Mouse (Mus musculus) frontal cortex, adult (tissue): ENCODE measurements around the gene Pdcd4.
"Not testable (repeated sequence)": the region's sequence is repeated elsewhere in the genome, so short reads cannot be mapped to it uniquely, and the experiment has no call there.

Experiments
- ATAC-seq: cut with Nextera tagmentation; 2 replicates; pipeline ENCODE4 v1.9.2; 2017; ENCODE audit warnings: mild to moderate bottlenecking, moderate library complexity, mixed read lengths; ENCODE audit not compliant: low TSS enrichment

The Pdcd4 gene

DNA sequence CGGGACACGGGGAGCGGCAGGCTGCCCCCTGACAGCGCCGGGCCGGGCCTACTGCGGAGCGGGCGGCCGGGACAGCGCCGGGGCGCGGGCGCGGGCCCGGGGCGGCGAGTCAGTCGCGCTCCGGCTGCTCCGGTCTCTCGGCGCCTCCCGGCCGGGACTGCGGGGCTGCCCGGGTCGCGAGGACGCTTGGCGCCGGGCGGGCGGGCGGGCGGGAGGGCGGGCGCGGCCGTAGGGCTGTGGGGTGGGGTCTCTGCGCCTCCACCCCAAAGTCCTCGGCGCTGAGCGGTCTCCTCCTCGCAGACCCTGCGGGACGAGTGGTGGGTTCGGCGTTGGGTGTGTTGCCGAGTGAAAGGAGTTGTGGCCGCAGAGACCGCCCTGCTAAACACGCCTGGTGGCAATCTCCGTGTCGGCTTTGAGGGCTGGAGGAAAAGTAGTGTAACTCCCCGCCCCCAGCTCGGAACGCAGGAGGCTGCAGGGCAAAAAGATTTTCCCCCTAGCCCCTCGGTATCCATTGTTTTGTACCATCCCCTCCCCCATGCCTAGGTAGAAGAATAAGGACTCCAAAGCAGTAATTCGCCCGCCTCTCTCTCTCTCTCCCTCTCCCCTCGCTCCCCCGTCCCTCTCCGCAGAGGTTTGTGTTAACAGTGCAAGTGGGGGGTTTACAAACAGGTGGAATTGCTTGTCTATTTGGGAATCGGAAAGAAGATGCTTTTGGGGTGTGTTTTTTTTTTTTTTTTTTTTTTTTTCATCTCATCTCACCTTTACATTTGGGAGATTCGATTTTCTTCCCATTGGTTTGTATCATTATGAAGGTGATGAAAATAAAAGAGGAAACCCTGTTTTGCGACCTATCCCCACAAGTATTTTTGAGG is 53.4 kb downstream of the Pdcd4 start:
- no peak for ATAC-seq

- no peak for ATAC-seq
Measured at GRCm38 (mm10) chr19:53957513-53957912, 65.5 kb downstream of the Pdcd4 start.

DNA sequence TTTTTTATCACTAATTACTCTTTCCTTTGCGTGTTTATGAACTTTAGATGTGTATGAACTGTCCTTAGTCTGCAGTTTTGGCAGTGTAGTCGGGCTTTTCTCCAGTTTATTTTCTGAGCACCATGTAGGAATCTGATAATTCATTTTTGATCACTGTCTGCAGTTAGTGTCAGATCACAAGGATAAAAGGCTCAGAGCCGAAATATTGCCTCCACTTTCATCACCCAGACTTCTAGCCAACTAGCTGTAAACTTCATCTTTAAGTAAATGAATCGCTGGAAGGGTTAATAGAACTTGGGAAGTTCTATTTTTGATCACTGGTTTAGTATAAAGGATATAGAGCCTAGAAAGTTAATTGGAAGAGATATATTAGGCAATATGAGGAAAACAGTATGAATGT is 70.5 kb downstream of the Pdcd4 start:
- ATAC-seq, result no peak

DNA sequence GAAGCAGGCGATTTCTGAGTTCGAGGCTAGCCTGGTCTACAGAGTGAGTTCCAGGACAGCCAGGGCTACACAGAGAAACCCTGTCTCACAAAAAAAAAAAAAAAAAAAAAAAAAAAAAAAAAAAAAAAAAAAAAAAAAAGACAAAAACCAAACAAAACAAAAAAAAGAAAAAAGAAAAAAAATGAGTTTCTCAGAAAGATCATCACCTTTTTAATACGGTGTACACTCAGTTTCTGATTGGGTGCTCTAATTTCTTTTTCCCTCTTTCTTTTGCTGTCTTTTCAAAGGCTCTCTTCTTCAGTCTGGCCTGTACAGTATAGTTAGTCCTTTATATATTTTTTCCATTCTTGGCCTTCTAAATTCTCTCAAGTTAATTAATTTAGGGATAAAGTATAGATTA is 72.3 kb downstream of the Pdcd4 start:
- not testable (repeated sequence) for ATAC-seq

DNA sequence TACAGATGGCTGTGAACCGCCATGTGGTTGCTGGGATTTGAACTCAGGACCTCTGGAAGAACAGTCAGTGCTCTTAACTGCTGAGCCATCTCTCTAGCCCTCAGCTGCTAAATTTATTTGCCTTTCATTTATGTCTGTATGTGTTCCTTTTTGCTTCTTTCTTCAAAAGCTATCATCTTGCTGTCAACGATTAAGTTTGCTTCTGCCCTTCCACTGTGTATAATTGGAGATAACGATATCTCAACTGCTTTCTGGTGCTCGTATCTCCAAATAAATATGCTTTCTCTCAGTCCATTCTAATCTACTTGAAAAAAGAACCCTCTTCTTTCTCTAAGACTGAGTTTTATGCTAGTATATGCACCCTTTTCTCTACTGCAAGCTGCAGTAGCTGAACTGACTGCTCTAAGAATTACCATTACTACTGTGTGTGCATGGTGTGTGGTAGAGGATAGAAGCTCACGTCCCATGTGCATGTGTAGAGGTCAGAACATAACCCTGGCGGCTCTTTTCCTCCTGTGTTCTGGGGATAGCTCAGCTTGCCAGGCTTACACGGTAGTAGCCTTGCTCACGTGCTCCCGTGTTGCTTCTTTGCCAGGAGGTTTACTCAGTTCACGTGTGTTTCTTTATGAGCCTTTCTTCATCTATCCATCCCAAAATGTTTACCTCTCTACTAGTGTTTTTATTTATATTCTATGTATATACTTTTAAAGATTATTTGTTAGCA is 73.0 kb downstream of the Pdcd4 start:
- no peak for ATAC-seq

GRCm38 (mm10) chr19:53969226-53969625 is 77.2 kb downstream of the Pdcd4 start:
- no peak for ATAC-seq

DNA sequence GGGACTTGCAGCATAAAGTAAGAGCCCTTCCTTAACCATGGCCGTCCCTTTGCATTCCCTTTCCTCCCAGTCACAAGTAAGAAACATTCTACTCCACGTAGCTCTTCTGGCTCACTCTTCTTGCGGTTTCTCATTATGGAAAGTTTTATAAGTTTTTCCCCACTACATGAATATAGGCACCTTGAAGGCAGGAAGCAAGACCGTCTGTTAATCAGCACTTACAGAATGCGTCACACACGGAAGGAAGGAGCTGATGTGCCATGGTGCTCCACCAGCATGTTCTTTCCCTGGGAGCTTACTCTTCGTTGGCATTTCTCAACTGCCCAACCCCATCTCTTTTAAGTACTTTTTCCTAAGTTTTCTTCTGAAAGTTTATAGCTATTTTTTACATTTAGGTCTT is 79.9 kb downstream of the Pdcd4 start:
- no peak for ATAC-seq

DNA sequence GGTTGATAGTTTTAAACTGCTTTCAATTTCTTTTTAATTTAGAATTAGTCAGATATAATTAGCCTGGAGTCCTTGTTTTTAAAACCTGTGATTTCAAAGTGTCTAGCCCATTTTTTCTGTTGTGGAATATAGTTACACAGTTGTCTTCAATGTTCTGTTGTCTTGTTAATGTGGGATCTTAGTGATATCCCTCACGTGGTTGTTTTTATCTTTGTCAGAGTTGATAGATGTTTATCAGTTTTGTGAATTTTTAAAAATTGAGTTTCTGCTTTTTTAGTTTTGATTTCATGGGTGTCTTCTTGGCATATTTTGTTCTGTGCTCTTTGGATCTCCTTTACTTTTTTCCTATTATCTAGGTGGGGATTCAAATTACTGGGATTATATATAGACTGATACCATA is 81.6 kb downstream of the Pdcd4 start:
- no peak for ATAC-seq
